Mouse (Mus musculus): ENCODE measurements at regions not wholly inside any gene's neighbourhood (a gene's known extent, or its start where the extent isn't known, plus 50 kb on each side); places are given as distances from the start of the nearest gene placed in this dataset.

DNA sequence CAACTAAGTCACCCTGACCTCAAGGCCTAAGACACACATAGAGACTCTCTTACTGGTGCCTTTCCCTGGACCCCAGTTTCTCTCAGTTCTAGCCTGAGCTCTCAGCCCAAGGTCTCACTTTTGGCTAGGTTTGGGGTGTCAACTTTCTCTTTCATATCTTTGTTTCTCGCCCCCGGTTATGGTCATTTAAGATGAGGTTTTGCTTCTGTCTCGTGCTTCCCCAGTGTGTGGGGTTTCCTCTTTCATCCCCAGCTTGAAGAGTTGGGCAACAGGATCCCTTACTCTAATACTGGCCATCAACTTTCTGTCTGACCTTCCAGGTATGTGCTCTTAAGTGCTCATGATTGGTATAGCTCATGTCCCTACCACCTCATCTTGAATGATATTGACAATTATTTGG, 67.5 kb downstream of the Lmo4 start:
- DNase-seq, result no peak
- intact Hi-C loops (cut with DNase I), result no loop called here

DNA sequence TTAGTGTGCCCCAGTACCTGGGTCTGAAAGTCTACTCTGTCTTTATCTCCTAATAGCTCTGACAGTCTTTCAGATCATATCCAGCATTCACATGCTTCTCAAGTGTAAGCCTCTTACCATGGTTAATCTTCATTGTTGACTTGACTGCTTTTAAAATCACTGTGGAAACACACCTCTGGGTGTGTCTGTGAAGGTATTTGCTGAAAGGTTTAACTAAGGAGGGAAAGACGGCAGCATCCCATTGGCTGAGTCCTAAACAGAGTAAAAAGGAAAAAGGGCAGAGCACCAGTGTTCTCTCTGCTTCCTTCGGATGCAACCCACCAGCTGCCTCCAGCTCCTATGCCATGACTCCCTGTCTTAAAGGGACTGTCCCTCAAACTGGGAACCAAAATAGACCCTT, 68.6 kb downstream of the Lmo4 start:
- intact Hi-C loops (cut with DNase I), result no loop called here
- no peak for DNase-seq

DNA sequence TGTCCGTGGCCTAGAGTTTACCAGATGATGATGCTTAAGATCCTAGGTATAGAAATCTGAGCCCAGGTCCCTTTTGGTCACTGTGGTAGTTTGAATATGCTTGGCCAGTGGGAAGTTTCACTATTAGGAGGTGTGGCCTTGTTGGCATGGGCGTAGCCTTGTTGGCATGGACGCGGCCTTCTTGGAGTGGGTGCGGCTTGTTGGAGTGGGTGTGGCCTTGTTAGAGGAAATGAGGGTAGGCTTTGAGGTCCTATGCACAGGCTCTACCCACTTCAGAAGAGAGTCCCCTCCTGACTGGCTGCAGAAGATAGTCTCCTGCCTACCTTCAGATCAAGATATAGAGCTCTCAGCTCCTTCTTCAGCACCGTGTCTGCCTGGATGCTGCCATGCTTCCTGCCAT, 69.4 kb downstream of the Lmo4 start:
- no peak for DNase-seq
- intact Hi-C loops (cut with DNase I), result no loop called here

GRCm38 (mm10) chr3:144128042-144128441, 77.0 kb downstream of the Lmo4 start:
- intact Hi-C loops (cut with DNase I), result no loop called here
- DNase-seq, result no peak

- no peak for DNase-seq
- intact Hi-C loops (cut with DNase I), result no loop called here
These were observed 80.7 kb downstream of the Lmo4 start for GRCm38 (mm10) chr3:144124353-144124752.

- intact Hi-C loops (cut with DNase I), result no loop called here
- no peak for DNase-seq
These were observed 81.5 kb downstream of the Lmo4 start for GRCm38 (mm10) chr3:144123361-144124072.

GRCm38 (mm10) chr3:144119076-144119475, 85.9 kb downstream of the Lmo4 start:
- intact Hi-C loops (cut with DNase I), result no loop called here
- no peak for DNase-seq

- no peak for DNase-seq
- intact Hi-C loops (cut with DNase I), result no loop called here
These were observed 91.1 kb downstream of the Lmo4 start for GRCm38 (mm10) chr3:144113672-144114645.

DNA sequence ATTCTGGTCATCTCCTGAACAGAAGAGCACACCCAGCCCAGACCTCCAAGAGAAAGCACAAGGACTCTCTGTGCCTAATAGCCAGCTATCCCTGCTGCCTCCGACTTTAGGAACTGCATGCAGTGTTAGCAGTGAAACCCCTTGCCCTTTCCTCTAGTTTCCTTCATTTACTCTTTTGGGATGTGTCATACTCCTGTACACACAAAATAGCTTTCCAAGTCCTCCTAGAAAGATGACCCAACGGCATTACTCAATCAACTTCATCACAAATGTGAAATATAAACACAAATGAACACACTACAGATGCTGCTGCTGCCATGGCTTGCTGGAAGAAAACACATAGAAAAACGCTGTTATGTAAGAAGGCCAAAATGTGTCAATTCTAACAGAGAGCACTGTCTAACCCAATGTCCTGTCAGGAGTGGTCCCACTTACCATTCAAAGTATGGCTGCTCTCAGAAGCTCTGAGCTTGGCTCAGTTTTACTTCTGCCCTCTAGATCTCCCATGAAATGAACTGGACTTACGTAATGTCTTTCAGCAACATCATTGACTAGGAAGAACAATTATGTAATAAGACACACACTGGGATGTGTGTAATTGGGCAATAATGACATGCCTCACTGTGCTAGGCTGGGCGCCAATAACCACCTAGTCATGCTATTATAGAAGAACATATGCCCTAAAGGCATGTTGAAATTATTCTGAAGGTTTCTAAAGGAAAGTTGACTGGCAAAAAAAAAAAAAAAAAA, 94.5 kb downstream of the Lmo4 start:
- intact Hi-C loops (cut with DNase I), result no loop called here
- no peak for DNase-seq

- DNase-seq, result no peak
- intact Hi-C loops (cut with DNase I), result no loop called here
These were observed 95.3 kb downstream of the Lmo4 start for GRCm38 (mm10) chr3:144109769-144110168.

- no peak for DNase-seq
- intact Hi-C loops (cut with DNase I), result no loop called here
These were observed 96.7 kb downstream of the Lmo4 start for GRCm38 (mm10) chr3:144108310-144108709.

- peak; percentile 36 to 50 for DNase-seq
- intact Hi-C loops (cut with DNase I), result no loop called here
These were observed 97.4 kb downstream of the Lmo4 start for GRCm38 (mm10) chr3:144107664-144108063.

- intact Hi-C loops (cut with DNase I), result no loop called here
- DNase-seq, result no peak
These were observed 100.7 kb downstream of the Lmo4 start for GRCm38 (mm10) chr3:144104366-144104765.

DNA sequence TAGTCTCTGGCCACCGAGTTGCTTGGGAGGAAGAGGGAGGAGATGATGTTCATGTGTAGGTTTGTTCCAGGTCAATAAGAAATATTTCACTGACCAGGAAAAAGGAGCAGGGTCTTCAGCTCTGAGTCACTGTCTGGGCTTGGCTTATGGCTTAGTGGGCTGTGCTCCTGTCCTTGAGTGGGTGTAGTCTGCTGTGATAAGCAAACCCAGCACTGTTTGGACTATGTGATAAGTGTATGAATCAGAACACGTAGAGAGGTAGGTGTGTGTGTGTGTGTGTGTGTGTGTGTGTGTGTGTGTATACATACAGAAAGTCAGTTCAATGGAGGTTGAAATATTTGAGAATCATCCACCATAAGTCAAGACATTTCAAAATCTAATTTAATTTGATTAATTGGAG, 105.6 kb downstream of the Lmo4 start:
- intact Hi-C loops (cut with DNase I), result no loop called here
- no peak for DNase-seq

DNA sequence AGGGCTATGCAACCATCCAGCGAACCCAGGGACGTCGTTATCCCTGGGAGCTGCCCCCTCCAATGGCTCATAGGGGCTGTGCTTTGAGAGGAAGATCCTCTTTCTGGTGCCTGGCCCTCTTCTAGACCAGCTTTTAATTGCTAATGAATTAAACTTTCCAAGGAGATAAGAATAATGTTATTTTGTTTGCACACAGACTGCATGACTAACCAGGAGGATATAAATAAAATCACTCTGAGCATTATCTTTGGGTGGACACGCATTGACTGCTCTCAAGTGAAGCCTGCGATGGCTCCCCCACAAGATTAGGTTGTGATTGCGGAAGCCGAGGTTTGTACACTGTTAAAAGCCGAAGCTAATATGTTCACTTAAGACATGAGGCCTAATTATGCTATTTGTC, 106.3 kb downstream of the Lmo4 start:
- intact Hi-C loops (cut with DNase I), result no loop called here
- DNase-seq, result no peak

DNA sequence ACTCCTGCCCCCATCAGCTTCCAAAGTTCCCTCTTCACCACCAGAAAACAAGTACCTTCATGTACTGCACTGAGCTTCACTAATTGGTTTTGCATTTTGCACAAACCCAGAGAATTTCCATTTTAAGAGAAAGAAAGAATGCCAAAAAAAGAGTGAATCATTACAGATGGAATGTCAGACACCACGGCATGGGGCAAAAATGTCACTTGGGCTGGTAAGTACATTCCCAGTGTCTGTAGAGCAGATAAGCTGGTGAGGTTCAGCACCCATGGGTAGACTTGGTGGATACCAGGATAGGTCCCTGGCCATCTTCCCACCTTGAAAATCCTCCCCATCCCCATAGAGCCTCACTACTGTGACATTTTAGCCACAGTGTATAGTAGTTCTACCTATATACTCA, 113.8 kb downstream of the Lmo4 start:
- intact Hi-C loops (cut with DNase I), result no loop called here
- no peak for DNase-seq

DNA sequence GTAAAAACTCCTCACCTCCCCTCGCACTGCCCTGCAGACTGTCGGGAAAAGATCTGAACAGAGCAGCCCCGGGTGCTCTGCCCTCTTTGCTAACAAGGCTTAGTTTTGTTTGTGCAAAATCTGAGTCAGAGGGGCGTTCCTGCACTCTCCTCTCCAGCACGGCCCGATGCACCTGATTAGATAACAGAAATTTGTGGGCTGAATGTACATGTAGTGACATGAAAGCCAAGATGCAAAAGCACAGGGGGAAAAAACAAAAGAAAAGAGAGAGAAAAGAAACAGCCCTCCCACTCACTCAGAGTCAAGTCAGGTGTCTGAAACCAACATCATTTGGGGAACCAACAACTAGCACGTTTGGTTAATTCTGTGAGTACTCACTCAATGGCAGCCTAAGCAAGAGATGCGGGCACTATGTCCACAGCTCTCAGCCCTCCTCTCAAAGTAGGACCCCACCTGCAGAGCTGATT, 115.2 kb downstream of the Lmo4 start:
- no peak for DNase-seq
- intact Hi-C loops (cut with DNase I), result no loop called here

DNA sequence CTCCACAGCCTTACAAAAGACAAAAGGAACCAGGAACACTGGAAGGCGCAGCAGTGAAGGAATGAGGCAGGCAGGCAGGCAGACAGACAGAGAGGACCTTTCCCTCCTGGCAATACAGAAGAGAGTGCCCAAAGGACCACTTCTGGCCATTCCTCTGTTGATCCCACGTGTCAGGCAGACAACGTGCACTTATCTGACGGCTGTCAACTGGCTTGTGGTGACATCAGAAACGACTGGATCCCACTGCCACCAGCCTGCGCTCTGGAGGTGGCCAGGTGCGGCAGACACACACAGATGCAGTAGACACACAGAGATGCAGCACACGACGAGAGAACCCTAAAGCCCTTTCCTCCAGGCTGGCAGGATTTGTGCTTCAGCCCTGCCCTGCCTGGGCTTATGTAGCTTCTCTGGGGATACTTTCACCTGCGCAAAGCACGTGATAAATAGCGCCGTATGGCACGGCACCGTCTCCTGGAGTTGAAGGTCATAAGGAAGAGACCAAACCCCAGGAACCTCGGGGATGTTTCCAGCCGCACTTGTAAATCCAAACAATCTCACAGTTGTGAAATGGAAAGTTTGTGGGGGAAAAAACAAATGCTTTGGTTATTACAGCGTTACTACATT, 116.6 kb downstream of the Lmo4 start:
- intact Hi-C loops (cut with DNase I), result no loop called here
- DNase-seq, result no peak

GRCm38 (mm10) chr3:144087771-144088170, 117.2 kb downstream of the Lmo4 start:
- intact Hi-C loops (cut with DNase I), result no loop called here
- no peak for DNase-seq

- no peak for DNase-seq
- intact Hi-C loops (cut with DNase I), result no loop called here
These were observed 118.8 kb downstream of the Lmo4 start for GRCm38 (mm10) chr3:144086176-144086575.

- intact Hi-C loops (cut with DNase I), result no loop called here
- DNase-seq, result no peak
These were observed 125.1 kb downstream of the Lmo4 start for GRCm38 (mm10) chr3:144079960-144080359.

Measured in heart, postnatal 10 days (tissue).